Mouse (Mus musculus) gastrocnemius, postnatal 14 days (tissue): ENCODE data around the gene Gm26558. TPM values are rescaled to one million over a fixed set of nuclear protein-coding genes. Genes with fewer than 3 reads are reported as not detected.

Experiments used
- DNase-seq: peaks from one replicate; pipeline ENCODE4 v3.0.0; 2021; ENCODE audit warnings: mixed read lengths
- intact Hi-C: fragments of 180-260 bp; cut with DNase I; formaldehyde crosslinking; loops from one replicate; pipeline ENCODE4 v1.15.1; 2025; ENCODE audit warnings: low total_unique reads
- total RNA-seq, 2 experiments: library from RNA; stranded (reverse); gene quantifications; 2 replicates each; pipeline ENCODE4 v1.2.3; 2021

Gene Gm26558
- total RNA-seq, 2 experiments from 2014 or later: 0.27 TPM; not detected in 1

GRCm38 (mm10) chr2:70651820-70652219, 10.1 kb downstream of the Gm26558 start:
- no peak for DNase-seq
- intact Hi-C loops: no loop called here

- intact Hi-C loops: no loop called here
- no peak for DNase-seq
Measured at GRCm38 (mm10) chr2:70649471-70649870, 12.4 kb downstream of the Gm26558 start.

GRCm38 (mm10) chr2:70648271-70648670, 13.6 kb downstream of the Gm26558 start:
- DNase-seq: no peak
- intact Hi-C loops: no loop called here

GRCm38 (mm10) chr2:70647681-70648080, 14.2 kb downstream of the Gm26558 start:
- no peak for DNase-seq
- intact Hi-C loops: no loop called here

- intact Hi-C loops: no loop called here
- no peak for DNase-seq
Measured at GRCm38 (mm10) chr2:70645266-70645780, 16.6 kb downstream of the Gm26558 start.

GRCm38 (mm10) chr2:70642971-70643565, 18.8 kb downstream of the Gm26558 start:
- DNase-seq: no peak
- intact Hi-C loops: no loop called here

- intact Hi-C loops: no loop called here
- no peak for DNase-seq
Measured at GRCm38 (mm10) chr2:70640968-70641367, 20.9 kb downstream of the Gm26558 start.

- DNase-seq: no peak
- intact Hi-C loops: no loop called here
Measured at GRCm38 (mm10) chr2:70634028-70634690, 27.7 kb downstream of the Gm26558 start.

- DNase-seq: no peak
- intact Hi-C loops: no loop called here
Measured at GRCm38 (mm10) chr2:70632412-70632811, 29.5 kb downstream of the Gm26558 start.

GRCm38 (mm10) chr2:70631321-70631720, 30.6 kb downstream of the Gm26558 start:
- no peak for DNase-seq
- intact Hi-C loops: no loop called here

GRCm38 (mm10) chr2:70629921-70630320, 32.0 kb downstream of the Gm26558 start:
- DNase-seq: no peak
- intact Hi-C loops: no loop called here

- intact Hi-C loops: no loop called here
- DNase-seq: no peak
Measured at GRCm38 (mm10) chr2:70629339-70629761, 32.6 kb downstream of the Gm26558 start.

- DNase-seq: no peak
- intact Hi-C loops: no loop called here
Measured at GRCm38 (mm10) chr2:70628397-70628796, 33.5 kb downstream of the Gm26558 start.

GRCm38 (mm10) chr2:70625761-70626160, 36.1 kb downstream of the Gm26558 start:
- no peak for DNase-seq
- intact Hi-C loops: no loop called here

- intact Hi-C loops: no loop called here
Measured at GRCm38 (mm10) chr2:70622244-70622643, 39.7 kb downstream of the Gm26558 start.

GRCm38 (mm10) chr2:70620225-70620624, 41.7 kb downstream of the Gm26558 start:
- no peak for DNase-seq
- intact Hi-C loops: no loop called here

More at GRCm38 (mm10) chr2:70622244-70622643, 39.7 kb downstream of the Gm26558 start:
- no peak for DNase-seq

- intact Hi-C loops: no loop called here
- DNase-seq: no peak
Measured at GRCm38 (mm10) chr2:70619232-70619835, 42.6 kb downstream of the Gm26558 start.

GRCm38 (mm10) chr2:70616617-70617016, 45.3 kb downstream of the Gm26558 start:
- DNase-seq: no peak
- intact Hi-C loops: no loop called here

GRCm38 (mm10) chr2:70616076-70616475, 45.8 kb downstream of the Gm26558 start:
- intact Hi-C loops: no loop called here
- DNase-seq: no peak

GRCm38 (mm10) chr2:70614745-70615351, 47.1 kb downstream of the Gm26558 start:
- intact Hi-C loops: no loop called here

More at GRCm38 (mm10) chr2:70614745-70615351, 47.1 kb downstream of the Gm26558 start:
- DNase-seq: no peak
